Mouse (Mus musculus) thymus, adult 2 months (tissue): ENCODE measurements at regions not wholly inside any gene's neighbourhood (a gene's known extent, or its start where the extent isn't known, plus 50 kb on each side); places are given as distances from the start of the nearest gene placed in this dataset.

Experiments
- CTCF ChIP-seq: fragments of 200-500 bp; IDR thresholded peaks from 2 replicates; pipeline ENCODE4 v1.5.1; 2012; ENCODE audit warnings: mild to moderate bottlenecking, control low read depth, low read length, moderate library complexity, borderline replicate concordance; ENCODE audit not compliant: control insufficient read depth, poor library complexity, insufficient read depth; ENCODE audit errors: extremely low read depth
- POLR2A ChIP-seq: fragments of 200-500 bp; IDR thresholded peaks from 2 replicates; pipeline ENCODE4 v1.6.1; 2012; ENCODE audit warnings: mild to moderate bottlenecking, low read length, control low read depth, moderate library complexity; ENCODE audit not compliant: control insufficient read depth, poor library complexity, insufficient read depth; ENCODE audit errors: extremely low read depth

GRCm38 (mm10) chr3:129478093-129478492, 54.1 kb upstream of the Elovl6 start:
- TF ChIP-seq CTCF (no peak), POLR2A (no peak)
